In genomic region chr7:98523813-98524361, GRCm38 (mm10) we compare ENCODE assay signal across 8 mouse cellular contexts. TPM values are rescaled to one million over a fixed set of nuclear protein-coding genes. Genes with fewer than 3 reads are reported as not detected.
DNase-seq lines count a peak whose midpoint lies in the region; ATAC-seq and TF ChIP-seq lines count a peak whose summit lies in the region.

No protein-coding gene starts in this region.

- peak; percentile 31 for ATAC-seq in Patski
- ATAC-seq in forebrain, embryonic 16.5 days: peak; percentile 69
- ATAC-seq in hindbrain, embryonic 16.5 days: peak; percentile 70
- ATAC-seq in lung, embryonic 15.5 days (ENCODE audit: borderline replicate concordance, extremely low read depth, low FRiP score, low TSS enrichment): peak; percentile 80
- ATAC-seq in stomach, postnatal 0 days (ENCODE audit: low FRiP score, low TSS enrichment): peak; percentile 28; the same call in 1 of the 2 replicates

- no peak overlapping the region for H3K4me3 ChIP-seq in forebrain, embryonic 16.5 days (replicated peaks; ENCODE audit: low read length)
- H3K4me3 ChIP-seq in hindbrain, embryonic 16.5 days (ENCODE audit: low read length): no peak overlapping the region
- H3K4me3 ChIP-seq in lung, embryonic 15.5 days: no peak overlapping the region
- H3K4me3 ChIP-seq in stomach, postnatal 0 days (ENCODE audit: low read depth, low read length): no peak overlapping the region

- no peaks in the 10 kb centered on the region for H3K36me3 ChIP-seq in forebrain, embryonic 16.5 days (ENCODE audit: control insufficient read depth, insufficient read depth)
- H3K36me3 ChIP-seq in hindbrain, embryonic 16.5 days (ENCODE audit: control insufficient read depth, insufficient read depth, low read length): no peaks in the 10 kb centered on the region
- no peaks in the 10 kb centered on the region for H3K36me3 ChIP-seq in lung, embryonic 15.5 days
- no peaks in the 10 kb centered on the region for H3K36me3 ChIP-seq in stomach, postnatal 0 days (ENCODE audit: control insufficient read depth, insufficient read depth, low read length)

- H3K27me3 ChIP-seq in Patski: no peaks in the 10 kb centered on the region
- H3K27me3 ChIP-seq in forebrain, embryonic 16.5 days (replicated peaks; ENCODE audit: control insufficient read depth, insufficient read depth, low read length): no peaks in the 10 kb centered on the region
- no peaks in the 10 kb centered on the region for H3K27me3 ChIP-seq in hindbrain, embryonic 16.5 days (replicated peaks; ENCODE audit: control insufficient read depth, insufficient read depth, low read length)
- no peaks in the 10 kb centered on the region for H3K27me3 ChIP-seq in lung, embryonic 15.5 days
- H3K27me3 ChIP-seq in stomach, postnatal 0 days (ENCODE audit: control insufficient read depth, insufficient read depth, low read length): no peaks in the 10 kb centered on the region

- POLR2A ChIA-PET in Patski (lab: Charles Lee): interaction anchor here (0.6 to 1.0 kb wide), 3 partner anchors 19 to 162 kb away, joined by 3 to 5 read pairs (median 3); no protein-coding TSS in a partner anchor

- DNase-seq in left cerebral cortex, postnatal 4 days: peak; percentile 80
- no peak for DNase-seq in left cerebral cortex, adult 18-20 months (ENCODE audit: low spot score in 2 of 2)
- no peak for DNase-seq in Patski (ENCODE audit: low read depth, low spot score)
- DNase-seq in stomach, postnatal 0 days (ENCODE audit: low spot score): no peak
- DNase-seq in testis, postnatal 14 days (ENCODE audit: low spot score): no peak

- peaks cover 19% of the 10 kb centered on the region for H3K4me1 ChIP-seq in forebrain, embryonic 16.5 days (replicated peaks; ENCODE audit: control insufficient read depth, insufficient read depth, low read length)
- peaks cover 15% of the 10 kb centered on the region for H3K4me1 ChIP-seq in hindbrain, embryonic 16.5 days (ENCODE audit: control insufficient read depth, insufficient read depth, low read depth, low read length)
- peaks cover 46% of the 10 kb centered on the region for H3K4me1 ChIP-seq in lung, embryonic 15.5 days
- H3K4me1 ChIP-seq in stomach, postnatal 0 days (replicated peaks; ENCODE audit: control insufficient read depth, insufficient read depth): peaks cover 9% of the 10 kb centered on the region; the same call in 1 of the 2 replicates

- in situ Hi-C loops in Patski (cut with MboI; ENCODE audit: low pct_unique_long_range_greater_than_20kb): no loop called here

- H3K4me2 ChIP-seq in forebrain, embryonic 16.5 days (ENCODE audit: low read length): peak overlapping the region; percentile 2; the same call in 1 of the 2 replicates
- no peak overlapping the region for H3K4me2 ChIP-seq in hindbrain, embryonic 16.5 days (ENCODE audit: low read length)
- H3K4me2 ChIP-seq in lung, embryonic 15.5 days: 0 out of 2 replicates have a peak overlapping the region, but pooled peaks have one; percentile 16
- H3K4me2 ChIP-seq in stomach, postnatal 0 days (replicated peaks; ENCODE audit: low read depth): no peak overlapping the region

- CTCF ChIA-PET in Patski (lab: Charles Lee): interaction anchor here (1.1 kb wide), 1 partner anchor 38 kb away, joined by 3 read pairs; no protein-coding TSS in a partner anchor

- WGBS in forebrain, embryonic 16.5 days: 2% methylated on average over 7 of the region's 7 CpGs
- WGBS in hindbrain, embryonic 16.5 days: 4% methylated on average over 7 of the region's 7 CpGs
- WGBS in lung, embryonic 15.5 days: 3% methylated on average over 7 of the region's 7 CpGs
- WGBS in stomach, postnatal 0 days: 8% methylated on average over 7 of the region's 7 CpGs

- no peak for TF ChIP-seq EP300 in stomach, postnatal 0 days (optimal IDR thresholded peaks at IDR 0.05)

- H3K27ac ChIP-seq in forebrain, embryonic 16.5 days (ENCODE audit: low read length): no peak overlapping the region
- H3K27ac ChIP-seq in hindbrain, embryonic 16.5 days (ENCODE audit: low read depth, low read length): peak overlapping the region; percentile 66
- H3K27ac ChIP-seq in lung, embryonic 15.5 days: peak overlapping the region; percentile 84
- peak overlapping the region; percentile 73 for H3K27ac ChIP-seq in stomach, postnatal 0 days (replicated peaks)

- no peak for TF ChIP-seq CTCF in Patski (IDR thresholded peaks at IDR 0.05)
- no peak for TF ChIP-seq CTCF in stomach, postnatal 0 days (IDR thresholded peaks at IDR 0.05; ENCODE audit: low read depth)

- H3K9me3 ChIP-seq in forebrain, embryonic 16.5 days (ENCODE audit: control insufficient read depth, low read length): no peaks in the 10 kb centered on the region
- no peaks in the 10 kb centered on the region for H3K9me3 ChIP-seq in hindbrain, embryonic 16.5 days (ENCODE audit: control insufficient read depth, low read length)
- H3K9me3 ChIP-seq in lung, embryonic 15.5 days: no peaks in the 10 kb centered on the region
- H3K9me3 ChIP-seq in stomach, postnatal 0 days (ENCODE audit: control insufficient read depth, low read length): no peaks in the 10 kb centered on the region

- 0 out of 2 replicates have a peak overlapping the region, but pooled peaks have one; percentile 9 for H3K9ac ChIP-seq in forebrain, embryonic 16.5 days (replicated peaks; ENCODE audit: low read depth, low read length)
- no peak overlapping the region for H3K9ac ChIP-seq in hindbrain, embryonic 16.5 days (ENCODE audit: low read depth, low read length)
- no peak overlapping the region for H3K9ac ChIP-seq in lung, embryonic 15.5 days
- no peak overlapping the region for H3K9ac ChIP-seq in stomach, postnatal 0 days (ENCODE audit: low read length)

- intact Hi-C loops in left cerebral cortex, postnatal 4 days (cut with DNase I): no loop called here

RNA-seq across cellular contexts. Expression of gene Lrrc32, which starts 34.8 kb away (rescaled TPM):
- total RNA-seq in left cerebral cortex, postnatal 4 days (2021): 1 to 10 TPM; 6.4 to 7.6 TPM
- total RNA-seq in left cerebral cortex, adult 18-20 months (2021): 1 to 10 TPM; 5.9 to 6.4 TPM
- 8.9 TPM for polyA plus RNA-seq in Patski (2021)
- polyA plus RNA-seq in forebrain, embryonic 16.5 days (2015; fragmentation: Nextera tagmentation; extraction: Ambion mirVana): 2.6 and 2.8 TPM in 2 replicates
- 4.1 and 7.5 TPM in 2 replicates for polyA plus RNA-seq in hindbrain, embryonic 16.5 days (2015; fragmentation: Nextera tagmentation; extraction: Ambion mirVana)
- polyA plus RNA-seq in lung, embryonic 15.5 days (2015; fragmentation: Nextera tagmentation; extraction: Ambion mirVana): 4.8 and 5.5 TPM in 2 replicates
- polyA plus RNA-seq in stomach, postnatal 0 days (2015; fragmentation: Nextera tagmentation; extraction: Ambion mirVana): 3.6 and 6.0 TPM in 2 replicates

Comparison
In these comparisons a context has a peak if more than half of its experiments do, and no peak if none do; other contexts are left out.
1. ATAC-seq: peak in every context shown above with its lines; median percentile 80 in lung, embryonic 15.5 days; 70 in hindbrain, embryonic 16.5 days; 69 in forebrain, embryonic 16.5 days; 31 in Patski; 28 in stomach, postnatal 0 days.
2. H3K4me2 ChIP-seq: peak in forebrain, embryonic 16.5 days (single experiment) and lung, embryonic 15.5 days (single experiment); none in hindbrain, embryonic 16.5 days (single experiment) and stomach, postnatal 0 days (single experiment).